Mouse (Mus musculus) liver, postnatal 0 days (tissue): ENCODE measurements around the gene Gm42688. TPM values are rescaled to one million over a fixed set of nuclear protein-coding genes. Genes with fewer than 3 reads are reported as not detected.

Experiments used
- ATAC-seq: fragments of 200-750 bp; cut with Nextera tagmentation; 2 replicates; pipeline ENCODE4 v1.8.0; 2017; ENCODE audit warnings: mild to moderate bottlenecking, moderate library complexity
- DNase-seq: peaks from one replicate; pipeline ENCODE4 v3.0.0-alpha.2; 2016
- H3K27ac ChIP-seq: fragments of 300-500 bp; sonication (generic); 2 replicates; pipeline ENCODE4 v1.5.1; 2014; ENCODE audit warnings: antibody characterized with exemption, moderate library complexity, mild to moderate bottlenecking, low read depth
- H3K27me3 ChIP-seq: fragments of 300-500 bp; sonication (generic); 2 replicates; pipeline ENCODE4 v1.6.1; 2014; ENCODE audit warnings: low read length, control low read depth, mixed read lengths; ENCODE audit not compliant: insufficient read depth
- H3K36me3 ChIP-seq: fragments of 300-500 bp; sonication (generic); replicated peaks from 2 replicates; pipeline ENCODE4 v1.6.1; 2014; ENCODE audit warnings: mild to moderate bottlenecking, control low read depth, low read length, moderate library complexity, mixed read lengths; ENCODE audit not compliant: insufficient read depth
- H3K4me1 ChIP-seq: fragments of 300-500 bp; sonication (generic); 2 replicates; pipeline ENCODE4 v1.6.1; 2014; ENCODE audit warnings: antibody characterized with exemption, mild to moderate bottlenecking, control low read depth; ENCODE audit not compliant: insufficient read depth
- H3K4me2 ChIP-seq: fragments of 300-500 bp; sonication (generic); 2 replicates; pipeline ENCODE4 v1.6.1; 2014; ENCODE audit warnings: low read depth, mild to moderate bottlenecking, low read length, moderate library complexity, mixed read lengths
- H3K4me3 ChIP-seq: fragments of 300-500 bp; sonication (generic); 2 replicates; pipeline ENCODE4 v1.5.1; 2014; ENCODE audit warnings: low read depth, low read length
- H3K9ac ChIP-seq: fragments of 300-500 bp; sonication (generic); replicated peaks from 2 replicates; pipeline ENCODE4 v1.6.1; 2014; ENCODE audit warnings: mild to moderate bottlenecking, moderate library complexity
- H3K9me3 ChIP-seq: fragments of 300-500 bp; sonication (generic); 2 replicates; pipeline ENCODE4 v1.6.1; 2016; ENCODE audit warnings: mild to moderate bottlenecking, control low read depth, low read length, mixed read lengths
- CTCF ChIP-seq: sonication (generic); IDR thresholded peaks from 2 replicates; pipeline ENCODE4 v1.5.1; 2016; ENCODE audit warnings: antibody characterized with exemption, low read depth
- EP300 ChIP-seq: IDR thresholded peaks from 2 replicates; pipeline ENCODE4 v1.6.1; 2016; ENCODE audit warnings: antibody characterized with exemption, low read depth, mild to moderate bottlenecking
- WGBS: fragments of 180-500 bp; shearing (Covaris S2); extraction: QIAGEN DNeasy Blood & Tissue Kit; methylation state at CpG from one replicate; pipeline ENCODE4 v1.1.7; 2014; ENCODE audit not compliant: insufficient replicate concordance; 5-methylcytosine and 5-hydroxymethylcytosine counted together
- polyA plus RNA-seq: library from polyadenylated mRNA; unstranded; fragments of >200 nt; fragmentation: Nextera tagmentation; extraction: Ambion mirVana; gene quantifications from 2 replicates; pipeline ENCODE4 v1.2.1, GENCODE M21; 2015

Gene Gm42688
- polyA plus RNA-seq, 1 experiment from 2014 or later: 0.92 TPM

GRCm38 (mm10) chr6:83107566-83108400, 6.4 kb downstream of the Gm42688 start:
- TF ChIP-seq CTCF: peak; percentile 98
- no peak for TF ChIP-seq EP300
- DNase-seq: peak; percentile 91
- WGBS: 40% methylated on average over 13 of the region's 13 CpGs
- H3K9ac ChIP-seq: peak overlapping the region; percentile 84
- no peaks in the 10 kb centered on the region for H3K9me3 ChIP-seq
- H3K27me3 ChIP-seq: no peaks in the 10 kb centered on the region
- H3K27ac ChIP-seq: peak overlapping the region; percentile 79; the same call in 1 of the 2 replicates
- peak overlapping the region; percentile 80 for H3K4me2 ChIP-seq
- ATAC-seq: peak; percentile 46
- peak overlapping the region; percentile 77; the same call in 1 of the 2 replicates for H3K4me3 ChIP-seq
- H3K4me1 ChIP-seq: peaks cover 27% of the 10 kb centered on the region
- H3K36me3 ChIP-seq: peaks cover 18% of the 10 kb centered on the region

- Histone ChIP-seq H3K4me2 (peak within 1 kb of the TSS; percentile 80), H3K9me3 (no peaks in the 10 kb centered on the region), H3K27ac (peak within 1 kb of the TSS; percentile 79), H3K36me3 (peaks cover 18% of the 10 kb centered on the region), H3K9ac (peak within 1 kb of the TSS; percentile 84), H3K27me3 (no peaks in the 10 kb centered on the region), H3K4me3 (peak within 1 kb of the TSS; percentile 77), H3K4me1 (peaks cover 19% of the 10 kb centered on the region)
- ATAC-seq (peak; percentile 87), DNase-seq (peak; percentile 85)
- WGBS: under 1% methylated on average over 74 of the region's 76 CpGs
- TF ChIP-seq CTCF (0 out of 2 replicates have a peak, but pooled peaks have one; percentile 3), EP300 (peak; percentile 22; the same call in 1 of the 2 replicates)
Observed at GRCm38 (mm10) chr6:83108762-83109668, 7.6 kb downstream of the Gm42688 start, which contains the start of gene Mrpl53. Mrpl53 (plus strand) TSS chr6:83109040.

DNA sequence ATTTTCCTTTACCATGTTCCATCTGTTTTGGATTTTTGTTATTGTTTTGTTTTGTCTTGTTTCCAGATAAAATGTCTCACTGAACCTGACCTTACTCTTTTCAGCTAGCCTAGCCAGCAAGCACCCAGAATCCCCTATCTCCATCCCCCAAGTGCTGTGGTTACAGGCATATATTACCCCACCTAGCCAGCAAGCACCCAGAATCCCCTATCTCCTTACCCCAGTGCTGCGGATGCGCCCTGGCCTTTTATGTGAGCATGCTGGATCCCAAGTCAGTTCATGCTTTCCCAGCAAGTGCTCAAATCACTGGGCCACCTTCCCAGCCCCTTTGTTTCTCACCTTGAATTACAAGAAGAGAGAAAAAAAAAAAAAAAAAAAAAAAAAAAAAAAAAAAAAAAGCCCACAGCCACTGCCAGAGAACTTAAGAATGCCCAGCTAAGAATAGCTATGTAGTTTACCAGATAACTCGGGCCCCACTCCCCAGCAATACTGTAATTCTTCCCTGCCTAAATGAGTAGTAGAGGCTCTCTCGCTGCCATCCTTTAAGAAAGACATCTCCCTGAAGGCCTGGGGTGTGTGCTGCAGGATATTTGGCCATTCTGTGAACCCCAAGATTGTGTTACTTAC, 10.2 kb downstream of the Gm42688 start:
- Histone ChIP-seq H3K4me2 (no peak overlapping the region), H3K4me1 (peaks cover 30% of the 10 kb centered on the region), H3K36me3 (peaks cover 16% of the 10 kb centered on the region), H3K9ac (no peak overlapping the region), H3K9me3 (no peaks in the 10 kb centered on the region), H3K4me3 (no peak overlapping the region), H3K27ac (no peak overlapping the region), H3K27me3 (no peaks in the 10 kb centered on the region)
- 72% methylated on average over 4 of the region's 4 CpGs for WGBS
- DNase-seq (no peak), ATAC-seq (no peak)
- TF ChIP-seq CTCF (no peak), EP300 (no peak)

- Histone ChIP-seq H3K27me3 (no peaks in the 10 kb centered on the region), H3K4me1 (peaks cover 22% of the 10 kb centered on the region), H3K36me3 (peaks cover 17% of the 10 kb centered on the region), H3K4me2 (peak within 1 kb of the TSS; percentile 98), H3K9me3 (no peaks in the 10 kb centered on the region), H3K4me3 (peak within 1 kb of the TSS; percentile 57), H3K27ac (peak within 1 kb of the TSS; percentile 80), H3K9ac (peak within 1 kb of the TSS; percentile 85)
- ATAC-seq (peak; percentile 94), DNase-seq (peak; percentile 97)
- 2% methylated on average over 51 of the region's 58 CpGs for WGBS
- no peak for TF ChIP-seq EP300
- TF ChIP-seq CTCF: peak; percentile 65
Observed at GRCm38 (mm10) chr6:83115011-83115671, 13.7 kb downstream of the Gm42688 start, which contains the start of gene Mogs. Mogs (plus strand) TSS chr6:83115496.

- no peaks in the 10 kb centered on the region for H3K9me3 ChIP-seq
- DNase-seq (no peak), ATAC-seq (peak; percentile 58; the same call in 1 of the 2 replicates)
- no peak for TF ChIP-seq EP300
- no peak for TF ChIP-seq CTCF
- peak overlapping the region; percentile 85 for H3K9ac ChIP-seq
- H3K4me1 ChIP-seq: peaks cover 27% of the 10 kb centered on the region
- peak overlapping the region; percentile 57 for H3K4me3 ChIP-seq
- peak overlapping the region; percentile 80 for H3K27ac ChIP-seq
- whole genome bisulfite sequencing: under 1% methylated on average over 40 of the region's 48 CpGs
- no peaks in the 10 kb centered on the region for H3K27me3 ChIP-seq
- H3K36me3 ChIP-seq: peaks cover 11% of the 10 kb centered on the region
- H3K4me2 ChIP-seq: peak overlapping the region; percentile 98
Observed at GRCm38 (mm10) chr6:83115682-83116372, 14.4 kb downstream of the Gm42688 start.
